Mouse (Mus musculus): ENCODE measurements around the gene Trim16. TPM values are rescaled to one million over a fixed set of nuclear protein-coding genes. Genes with fewer than 3 reads are reported as not detected.

The Trim16 gene
- polyA plus RNA-seq, 1 experiment from 2014 or later = 9.5 TPM

- Histone ChIP-seq H3K27ac (ENCODE audit: low read depth, low read length) (no peak overlapping the region), H3K4me2 (ENCODE audit: low read depth, low read length) (no peak overlapping the region), H3K9ac (replicated peaks; ENCODE audit: low read depth, low read length) (no peak overlapping the region), H3K4me3 (ENCODE audit: low read depth, low read length) (no peak overlapping the region), H3K36me3 (ENCODE audit: control insufficient read depth, insufficient read depth, low read length) (no peaks in the 10 kb centered on the region), H3K9me3 (ENCODE audit: control insufficient read depth, low read length) (no peaks in the 10 kb centered on the region), H3K4me1 (ENCODE audit: control insufficient read depth, insufficient read depth, low read length) (no peaks in the 10 kb centered on the region), H3K27me3 (ENCODE audit: control insufficient read depth, insufficient read depth, low read length) (no peaks in the 10 kb centered on the region)
- ATAC-seq (ENCODE audit: low read depth) = no peak
- WGBS = 56% methylated on average over 4 of the region's 4 CpGs
Observed at GRCm38 (mm10) chr11:62847655-62848191, 27.7 kb downstream of the Trim16 start.

GRCm38 (mm10) chr11:62848301-62848700, 28.3 kb downstream of the Trim16 start:
- no peaks in the 10 kb centered on the region for H3K9me3 ChIP-seq (ENCODE audit: control insufficient read depth, low read length)

GRCm38 (mm10) chr11:62851199-62851598, 31.2 kb downstream of the Trim16 start:
- Histone ChIP-seq H3K4me1 (ENCODE audit: control insufficient read depth, insufficient read depth, low read length) (no peaks in the 10 kb centered on the region), H3K9ac (replicated peaks; ENCODE audit: low read depth, low read length) (no peak overlapping the region), H3K36me3 (ENCODE audit: control insufficient read depth, insufficient read depth, low read length) (no peaks in the 10 kb centered on the region), H3K4me3 (ENCODE audit: low read depth, low read length) (no peak overlapping the region), H3K27ac (ENCODE audit: low read depth, low read length) (no peak overlapping the region), H3K9me3 (ENCODE audit: control insufficient read depth, low read length) (no peaks in the 10 kb centered on the region), H3K27me3 (ENCODE audit: control insufficient read depth, insufficient read depth, low read length) (no peaks in the 10 kb centered on the region), H3K4me2 (ENCODE audit: low read depth, low read length) (no peak overlapping the region)
- 82% methylated on average over 1 of the region's 1 CpGs for WGBS
- ATAC-seq (ENCODE audit: low read depth) = no peak

More at GRCm38 (mm10) chr11:62848301-62848700, 28.3 kb downstream of the Trim16 start:
- no peak overlapping the region for H3K4me3 ChIP-seq (ENCODE audit: low read depth, low read length)
- no peak overlapping the region for H3K9ac ChIP-seq (replicated peaks; ENCODE audit: low read depth, low read length)
- no peaks in the 10 kb centered on the region for H3K4me1 ChIP-seq (ENCODE audit: control insufficient read depth, insufficient read depth, low read length)
- no peak overlapping the region for H3K27ac ChIP-seq (ENCODE audit: low read depth, low read length)
- no peak overlapping the region for H3K4me2 ChIP-seq (ENCODE audit: low read depth, low read length)
- WGBS = 65% methylated on average over 2 of the region's 2 CpGs
- H3K36me3 ChIP-seq (ENCODE audit: control insufficient read depth, insufficient read depth, low read length) = no peaks in the 10 kb centered on the region
- ATAC-seq (ENCODE audit: low read depth) = no peak
- no peaks in the 10 kb centered on the region for H3K27me3 ChIP-seq (ENCODE audit: control insufficient read depth, insufficient read depth, low read length)

GRCm38 (mm10) chr11:62853334-62853733, 33.3 kb downstream of the Trim16 start:
- Histone ChIP-seq H3K9ac (replicated peaks; ENCODE audit: low read depth, low read length) (no peak overlapping the region), H3K36me3 (ENCODE audit: control insufficient read depth, insufficient read depth, low read length) (no peaks in the 10 kb centered on the region), H3K27ac (ENCODE audit: low read depth, low read length) (no peak overlapping the region), H3K27me3 (ENCODE audit: control insufficient read depth, insufficient read depth, low read length) (no peaks in the 10 kb centered on the region), H3K4me3 (ENCODE audit: low read depth, low read length) (no peak overlapping the region), H3K4me1 (ENCODE audit: control insufficient read depth, insufficient read depth, low read length) (no peaks in the 10 kb centered on the region), H3K9me3 (ENCODE audit: control insufficient read depth, low read length) (no peaks in the 10 kb centered on the region), H3K4me2 (ENCODE audit: low read depth, low read length) (no peak overlapping the region)
- 93% methylated on average over 6 of the region's 6 CpGs for WGBS
- ATAC-seq (ENCODE audit: low read depth) = no peak

- no peak overlapping the region for H3K4me3 ChIP-seq (ENCODE audit: low read depth, low read length)
- no peak overlapping the region for H3K9ac ChIP-seq (replicated peaks; ENCODE audit: low read depth, low read length)
- H3K4me2 ChIP-seq (ENCODE audit: low read depth, low read length) = no peak overlapping the region
- H3K27ac ChIP-seq (ENCODE audit: low read depth, low read length) = no peak overlapping the region
- ATAC-seq (ENCODE audit: low read depth) = no peak
- H3K36me3 ChIP-seq (ENCODE audit: control insufficient read depth, insufficient read depth, low read length) = no peaks in the 10 kb centered on the region
- H3K27me3 ChIP-seq (ENCODE audit: control insufficient read depth, insufficient read depth, low read length) = no peaks in the 10 kb centered on the region
- WGBS = 76% methylated on average over 4 of the region's 4 CpGs
- no peaks in the 10 kb centered on the region for H3K4me1 ChIP-seq (ENCODE audit: control insufficient read depth, insufficient read depth, low read length)
- H3K9me3 ChIP-seq (ENCODE audit: control insufficient read depth, low read length) = no peaks in the 10 kb centered on the region
Observed at GRCm38 (mm10) chr11:62865562-62865961, 45.5 kb downstream of the Trim16 start.

- Histone ChIP-seq H3K36me3 (ENCODE audit: control insufficient read depth, insufficient read depth, low read length) (no peaks in the 10 kb centered on the region), H3K9ac (replicated peaks; ENCODE audit: low read depth, low read length) (no peak overlapping the region), H3K27me3 (ENCODE audit: control insufficient read depth, insufficient read depth, low read length) (no peaks in the 10 kb centered on the region), H3K27ac (ENCODE audit: low read depth, low read length) (no peak overlapping the region), H3K9me3 (ENCODE audit: control insufficient read depth, low read length) (no peaks in the 10 kb centered on the region), H3K4me2 (ENCODE audit: low read depth, low read length) (no peak overlapping the region), H3K4me1 (ENCODE audit: control insufficient read depth, insufficient read depth, low read length) (no peaks in the 10 kb centered on the region), H3K4me3 (ENCODE audit: low read depth, low read length) (no peak overlapping the region)
- ATAC-seq (ENCODE audit: low read depth) = no peak
- 88% methylated on average over 7 of the region's 7 CpGs for WGBS
Observed at GRCm38 (mm10) chr11:62866685-62867084, 46.7 kb downstream of the Trim16 start.

- no peak overlapping the region for H3K4me3 ChIP-seq (ENCODE audit: low read depth, low read length)
- 76% methylated on average over 5 of the region's 5 CpGs for WGBS
- no peak for ATAC-seq (ENCODE audit: low read depth)
Observed at GRCm38 (mm10) chr11:62869201-62869600, 49.2 kb downstream of the Trim16 start.

GRCm38 (mm10) chr11:62869715-62870371, 49.8 kb downstream of the Trim16 start:
- WGBS = 85% methylated on average over 8 of the region's 8 CpGs
- H3K27me3 ChIP-seq (ENCODE audit: control insufficient read depth, insufficient read depth, low read length) = no peaks in the 10 kb centered on the region
- H3K4me3 ChIP-seq (ENCODE audit: low read depth, low read length) = no peak overlapping the region
- H3K4me1 ChIP-seq (ENCODE audit: control insufficient read depth, insufficient read depth, low read length) = no peaks in the 10 kb centered on the region
- no peak overlapping the region for H3K9ac ChIP-seq (replicated peaks; ENCODE audit: low read depth, low read length)
- no peaks in the 10 kb centered on the region for H3K9me3 ChIP-seq (ENCODE audit: control insufficient read depth, low read length)
- H3K27ac ChIP-seq (ENCODE audit: low read depth, low read length) = no peak overlapping the region
- no peak overlapping the region for H3K4me2 ChIP-seq (ENCODE audit: low read depth, low read length)
- H3K36me3 ChIP-seq (ENCODE audit: control insufficient read depth, insufficient read depth, low read length) = no peaks in the 10 kb centered on the region
- no peak for ATAC-seq (ENCODE audit: low read depth)

More at GRCm38 (mm10) chr11:62869201-62869600, 49.2 kb downstream of the Trim16 start:
- H3K9ac ChIP-seq (replicated peaks; ENCODE audit: low read depth, low read length) = no peak overlapping the region
- H3K4me1 ChIP-seq (ENCODE audit: control insufficient read depth, insufficient read depth, low read length) = no peaks in the 10 kb centered on the region
- H3K9me3 ChIP-seq (ENCODE audit: control insufficient read depth, low read length) = no peaks in the 10 kb centered on the region
- no peaks in the 10 kb centered on the region for H3K36me3 ChIP-seq (ENCODE audit: control insufficient read depth, insufficient read depth, low read length)
- H3K4me2 ChIP-seq (ENCODE audit: low read depth, low read length) = no peak overlapping the region
- H3K27ac ChIP-seq (ENCODE audit: low read depth, low read length) = no peak overlapping the region
- no peaks in the 10 kb centered on the region for H3K27me3 ChIP-seq (ENCODE audit: control insufficient read depth, insufficient read depth, low read length)

- no peak for ATAC-seq (ENCODE audit: low read depth)
- H3K4me3 ChIP-seq (ENCODE audit: low read depth, low read length) = no peak overlapping the region
- H3K27me3 ChIP-seq (ENCODE audit: control insufficient read depth, insufficient read depth, low read length) = no peaks in the 10 kb centered on the region
- no peak overlapping the region for H3K9ac ChIP-seq (replicated peaks; ENCODE audit: low read depth, low read length)
- no peak overlapping the region for H3K27ac ChIP-seq (ENCODE audit: low read depth, low read length)
- no peaks in the 10 kb centered on the region for H3K36me3 ChIP-seq (ENCODE audit: control insufficient read depth, insufficient read depth, low read length)
- H3K4me1 ChIP-seq (ENCODE audit: control insufficient read depth, insufficient read depth, low read length) = no peaks in the 10 kb centered on the region
- H3K9me3 ChIP-seq (ENCODE audit: control insufficient read depth, low read length) = no peaks in the 10 kb centered on the region
- WGBS = 86% methylated on average over 9 of the region's 9 CpGs
- H3K4me2 ChIP-seq (ENCODE audit: low read depth, low read length) = no peak overlapping the region
Observed at GRCm38 (mm10) chr11:62873479-62873878, 53.4 kb downstream of the Trim16 start.
